Mouse (Mus musculus): ENCODE measurements around the gene Hoxb8.

The Hoxb8 gene

DNA sequence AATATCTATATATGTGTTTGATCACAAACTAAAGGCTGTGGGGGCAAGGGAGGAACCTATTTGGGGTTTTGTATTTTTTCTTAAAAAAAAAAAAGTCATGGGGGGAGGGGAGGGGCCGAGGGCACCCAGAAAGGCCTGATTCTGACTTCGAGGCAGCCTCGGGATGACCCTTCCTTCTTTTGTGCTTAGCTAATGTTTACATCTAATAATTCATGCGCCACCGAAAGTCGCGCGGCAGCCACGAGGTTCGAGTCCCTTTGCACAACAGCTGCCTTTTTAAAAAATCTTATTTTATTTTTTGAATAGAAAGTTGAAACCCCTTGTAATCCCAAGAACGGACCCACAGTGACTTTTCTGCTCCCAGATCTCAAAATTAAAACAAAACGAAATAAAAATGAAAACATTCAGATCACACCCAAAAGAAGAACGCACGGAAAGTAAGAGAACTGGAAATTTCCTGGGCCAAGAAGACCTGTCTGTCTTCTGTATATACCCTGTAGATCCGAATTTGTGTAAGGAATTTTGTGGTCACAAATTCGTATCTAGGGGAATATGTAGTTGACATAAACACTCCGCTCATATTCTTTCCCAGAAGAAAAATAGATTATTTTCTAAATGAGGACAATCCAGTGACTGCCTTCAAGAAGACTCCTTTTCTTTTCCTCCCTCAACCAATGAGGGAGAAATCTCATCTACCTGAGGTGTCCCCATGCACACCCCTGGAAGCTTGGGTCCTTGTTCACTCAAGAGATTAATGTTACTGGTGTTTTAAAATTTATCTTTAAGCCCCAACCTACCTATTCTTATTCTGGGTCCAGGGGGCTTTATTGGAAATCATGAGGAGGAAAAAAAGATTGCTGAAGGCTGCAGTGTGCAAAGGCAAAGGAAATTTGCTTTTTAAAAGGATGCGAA, 35.2 kb downstream of the Hoxb8 start:
- no peak for DNase-seq

DNA sequence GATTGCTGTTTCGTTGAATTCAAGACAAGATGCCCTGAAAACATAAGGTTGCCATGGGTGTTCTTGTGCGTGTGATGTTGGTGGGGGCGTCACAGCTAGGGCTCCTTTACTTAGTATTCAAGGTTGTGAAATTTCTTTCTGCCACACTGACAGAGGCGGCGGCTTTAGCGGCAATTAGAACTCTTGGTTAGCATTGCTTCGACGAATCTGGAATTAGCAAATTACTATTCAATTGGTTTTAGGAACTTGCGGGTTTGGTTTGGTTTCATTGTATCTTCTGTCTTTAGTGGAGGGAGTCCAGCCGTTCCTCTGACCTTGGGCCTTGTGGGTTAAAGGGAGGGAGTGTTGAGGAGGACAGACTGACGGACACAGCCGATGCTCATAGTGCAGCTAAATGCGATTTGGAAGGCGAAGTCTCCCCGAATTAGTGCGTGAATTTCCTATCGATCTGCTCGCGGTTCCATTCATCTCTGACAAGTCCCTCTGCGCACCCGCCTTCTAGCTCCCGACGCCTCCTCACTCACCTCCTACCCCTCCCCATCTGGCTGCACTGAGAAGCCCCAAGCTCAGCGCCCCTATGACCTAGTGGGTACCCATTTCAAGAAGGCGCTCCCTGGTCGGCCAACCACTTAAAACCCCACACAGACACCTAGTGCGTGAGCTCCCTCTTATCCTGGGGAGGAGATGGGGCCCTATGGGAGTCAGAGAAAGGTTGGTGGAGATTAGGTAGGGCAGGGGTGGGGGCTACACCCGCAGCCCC, 36.1 kb downstream of the Hoxb8 start, which contains the start of gene Hoxb4:
Gene Hoxb4, plus strand, starts transcription at position 660 of the 760 bp plus-strand sequence.
- peak; percentile 92 for DNase-seq

DNA sequence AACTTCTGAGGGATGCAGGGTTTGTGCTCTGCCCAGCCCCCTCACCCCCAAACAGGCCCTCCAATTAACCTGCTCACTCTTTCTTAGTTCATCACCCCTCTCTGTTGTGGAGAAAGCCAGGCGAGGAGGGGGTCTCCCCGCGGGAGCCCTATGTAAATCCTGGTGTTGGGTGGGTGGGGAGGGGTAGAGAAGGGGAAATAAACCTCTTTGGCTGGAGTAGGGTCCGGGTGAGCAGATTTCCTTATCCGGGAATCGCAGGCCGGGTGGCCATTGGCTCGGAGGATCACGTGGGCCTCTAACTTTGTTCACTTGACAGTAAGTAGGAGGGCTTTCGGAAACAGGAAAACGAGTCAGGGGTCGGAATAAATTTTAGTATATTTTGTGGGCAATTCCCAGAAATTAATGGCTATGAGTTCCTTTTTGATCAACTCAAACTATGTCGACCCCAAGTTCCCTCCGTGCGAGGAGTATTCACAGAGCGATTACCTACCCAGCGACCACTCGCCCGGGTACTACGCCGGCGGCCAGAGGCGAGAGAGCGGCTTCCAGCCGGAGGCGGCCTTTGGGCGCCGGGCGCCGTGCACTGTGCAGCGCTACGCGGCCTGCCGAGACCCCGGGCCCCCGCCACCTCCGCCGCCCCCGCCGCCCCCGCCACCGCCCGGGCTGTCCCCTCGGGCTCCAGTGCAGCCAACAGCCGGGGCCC, 36.8 kb downstream of the Hoxb8 start:
- peak; percentile 98 for DNase-seq

DNA sequence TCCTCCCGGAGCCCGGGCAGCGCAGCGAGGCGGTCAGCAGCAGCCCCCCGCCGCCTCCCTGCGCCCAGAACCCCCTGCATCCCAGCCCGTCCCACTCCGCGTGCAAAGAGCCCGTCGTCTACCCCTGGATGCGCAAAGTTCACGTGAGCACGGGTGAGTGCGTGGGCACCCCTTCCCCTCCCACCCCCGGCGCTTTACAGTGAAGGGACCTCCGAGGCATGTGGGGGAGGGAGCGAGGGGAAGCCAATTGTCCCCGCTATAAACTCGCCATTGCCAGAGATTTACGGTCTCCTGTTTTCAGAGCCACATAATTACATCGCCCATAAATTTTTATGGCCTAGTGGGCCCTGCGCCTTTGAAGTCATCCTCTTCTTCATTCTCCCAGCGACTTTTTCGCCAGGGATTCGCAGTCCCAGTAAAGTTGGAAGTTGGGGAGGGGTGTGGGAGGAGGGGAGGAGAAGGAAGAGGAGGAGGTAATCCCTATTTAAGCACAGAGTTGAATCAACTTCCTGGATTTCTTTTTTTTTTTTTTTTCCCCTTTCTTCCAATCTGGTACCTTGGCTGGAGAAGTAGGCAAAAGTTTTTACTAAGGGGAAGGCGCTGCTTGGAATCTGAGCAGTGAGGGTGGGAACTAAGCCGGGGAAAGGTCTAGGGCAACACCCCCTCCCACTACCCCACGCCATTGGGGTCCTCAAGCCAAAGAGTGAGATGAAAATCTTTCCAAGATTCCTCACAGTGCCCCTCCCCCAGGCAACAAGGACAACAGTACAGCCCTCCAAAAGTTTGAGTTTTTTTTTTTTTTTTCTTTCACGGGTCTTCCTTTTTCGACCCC, 37.6 kb downstream of the Hoxb8 start:
- DNase-seq = peak; percentile 91

DNA sequence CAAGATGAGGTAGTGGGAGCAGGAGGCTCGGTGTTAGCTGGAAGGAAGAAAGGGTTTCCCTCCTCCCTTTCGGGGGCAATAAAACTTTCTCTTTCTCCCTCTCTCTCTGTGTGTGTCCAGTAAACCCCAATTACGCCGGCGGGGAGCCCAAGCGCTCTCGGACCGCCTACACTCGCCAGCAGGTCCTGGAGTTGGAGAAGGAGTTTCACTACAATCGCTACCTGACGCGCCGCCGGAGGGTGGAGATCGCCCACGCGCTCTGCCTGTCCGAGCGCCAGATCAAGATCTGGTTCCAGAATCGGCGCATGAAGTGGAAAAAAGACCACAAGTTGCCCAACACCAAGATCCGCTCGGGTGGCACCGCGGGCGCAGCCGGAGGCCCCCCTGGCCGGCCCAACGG, 38.2 kb downstream of the Hoxb8 start:
- DNase-seq = no peak

DNA sequence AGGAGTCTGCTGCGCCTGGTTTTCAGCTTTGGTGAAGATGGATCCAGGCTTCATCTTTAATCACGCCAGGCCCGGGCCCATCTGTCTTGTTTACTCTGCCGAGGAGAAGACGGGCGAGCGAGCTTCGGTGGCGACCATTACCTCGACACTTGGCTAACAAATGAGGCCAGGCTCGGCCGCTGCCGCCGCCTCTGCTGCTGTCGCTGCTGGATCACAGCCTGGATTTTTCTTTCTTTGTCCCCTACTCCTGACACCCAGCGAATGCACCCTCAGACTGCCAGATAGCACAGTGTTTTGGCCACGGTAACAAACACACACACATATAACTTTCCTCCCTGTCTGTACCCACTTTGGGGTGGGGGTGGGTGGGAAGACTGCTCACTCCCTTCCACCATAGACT, 39.0 kb downstream of the Hoxb8 start:
- no peak for DNase-seq

DNA sequence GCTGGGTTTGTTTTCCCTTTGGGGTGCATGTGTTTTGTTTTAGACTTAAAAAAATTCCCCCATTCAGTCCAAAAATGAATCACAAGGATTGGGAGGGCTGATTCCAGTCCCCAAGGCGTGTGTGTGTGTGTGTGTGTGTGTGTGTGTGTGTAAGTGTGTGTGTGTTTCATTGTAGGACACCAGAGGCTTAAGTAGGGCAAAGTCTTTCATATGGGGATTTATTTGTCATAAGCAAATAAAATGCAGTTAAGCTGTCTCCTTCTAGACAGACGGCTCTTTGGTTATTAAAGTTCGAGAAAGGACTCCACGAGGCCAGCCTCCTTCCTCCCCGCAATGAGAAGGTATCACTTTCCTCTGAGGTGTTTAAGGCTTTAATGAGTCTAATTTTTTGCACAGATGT, 40.1 kb downstream of the Hoxb8 start:
- DNase-seq = no peak

DNA sequence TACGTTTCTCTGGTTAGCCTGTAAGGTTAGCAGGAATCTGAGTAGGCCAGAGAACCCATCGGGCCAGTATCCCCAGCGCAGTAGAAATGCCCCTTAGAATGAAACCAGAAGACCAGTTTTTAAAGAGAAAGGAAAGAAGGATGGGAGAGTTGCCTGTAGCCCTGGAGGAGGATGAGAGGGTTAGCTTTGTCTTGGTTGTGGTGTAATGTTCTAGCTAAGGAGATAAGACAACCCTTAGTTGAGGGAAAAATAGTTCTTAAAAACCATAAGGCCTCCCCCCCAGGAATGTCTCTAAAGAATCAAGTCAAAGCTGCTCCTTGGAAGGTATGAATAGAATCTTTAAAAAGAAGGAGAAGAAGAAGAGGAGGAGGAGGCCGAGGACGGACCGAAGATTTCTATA, 41.0 kb downstream of the Hoxb8 start:
- no peak for DNase-seq

DNA sequence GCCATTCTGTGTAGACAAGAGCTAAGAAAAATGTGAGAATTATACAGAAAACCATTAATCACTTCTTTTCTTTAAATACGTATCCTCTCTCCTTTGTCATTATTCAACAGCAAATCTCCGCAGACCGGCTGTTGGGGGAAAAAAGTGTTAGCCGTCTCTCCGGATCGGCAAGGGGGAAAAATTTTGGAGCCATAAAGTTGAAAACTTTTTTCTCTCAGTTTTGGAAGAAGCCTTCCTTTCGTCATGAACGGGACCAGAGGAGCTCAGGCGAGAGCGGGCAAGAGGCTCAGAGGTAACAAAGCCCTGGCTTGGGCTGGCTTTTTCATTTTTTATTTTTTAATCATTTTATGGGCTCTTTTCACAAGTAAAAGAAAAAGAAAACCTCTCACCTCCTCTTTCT, 41.4 kb downstream of the Hoxb8 start, which contains the start of gene Hoxb3:
Gene Hoxb3, plus strand, starts transcription at position 173 of the 400 bp plus-strand sequence.
- DNase-seq = no peak

DNA sequence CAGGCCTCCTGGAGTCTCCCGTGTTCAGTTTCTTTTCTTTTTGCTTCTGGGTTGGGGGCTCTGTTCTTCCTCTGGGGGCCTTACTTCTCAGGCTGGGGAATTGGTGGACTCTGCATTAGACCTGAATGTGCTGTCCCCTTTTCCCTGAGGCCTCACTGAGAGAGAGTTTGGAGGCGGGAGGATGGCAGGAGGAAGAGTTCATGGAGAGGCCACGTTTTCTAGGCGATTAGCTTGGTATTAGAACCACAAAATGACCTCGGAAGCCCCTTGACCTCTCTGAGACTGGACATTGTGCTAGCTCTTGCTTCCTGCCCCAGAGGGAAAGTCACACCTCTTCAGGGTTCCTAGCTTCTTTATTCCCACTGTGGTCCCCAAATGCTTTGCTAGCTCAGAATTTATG, 42.4 kb downstream of the Hoxb8 start:
- DNase-seq = no peak

DNA sequence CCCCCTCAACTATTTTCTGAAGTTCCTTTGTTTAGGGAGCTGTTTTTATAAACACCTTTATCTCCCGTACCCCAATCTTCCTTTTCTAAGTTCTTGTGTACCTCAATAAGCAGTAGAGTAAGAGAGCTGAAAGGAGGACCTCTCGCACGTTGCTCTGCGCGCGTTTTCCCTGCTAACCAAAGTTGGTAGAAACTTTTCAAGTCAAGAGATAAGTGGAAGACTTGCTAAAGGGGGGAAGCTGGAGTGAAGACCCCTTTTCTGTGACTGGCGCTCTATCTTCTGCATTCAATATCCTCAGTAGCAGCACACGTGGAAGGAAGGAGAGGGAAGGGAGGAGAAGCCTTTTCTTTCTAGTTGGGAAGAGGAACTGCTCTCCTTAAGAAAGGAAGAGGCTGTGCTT, 43.3 kb downstream of the Hoxb8 start:
- no peak for DNase-seq

DNA sequence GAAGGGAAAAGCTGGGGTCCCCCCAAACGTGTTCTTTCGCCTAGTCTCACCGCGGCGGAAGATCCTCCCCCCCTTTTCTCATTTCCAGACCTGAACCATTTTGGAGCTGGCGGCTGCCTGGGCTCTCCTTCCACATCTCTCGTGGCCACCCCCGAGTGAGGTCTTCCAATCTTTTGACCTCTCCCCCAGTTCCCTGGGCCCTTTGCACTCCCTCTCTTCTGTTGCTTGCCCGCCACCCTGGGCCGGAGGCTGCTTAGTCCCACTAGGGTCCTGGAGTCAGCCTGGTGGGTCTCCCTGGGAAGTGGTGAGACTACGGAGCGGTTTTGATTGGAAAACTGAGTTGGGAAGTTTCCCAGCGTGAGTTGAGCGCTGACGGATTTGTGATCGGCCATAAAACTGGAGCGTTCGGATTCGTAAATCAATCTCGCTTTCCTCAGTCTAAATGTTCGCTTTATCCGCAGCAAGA, 44.1 kb downstream of the Hoxb8 start:
- no peak for DNase-seq

DNA sequence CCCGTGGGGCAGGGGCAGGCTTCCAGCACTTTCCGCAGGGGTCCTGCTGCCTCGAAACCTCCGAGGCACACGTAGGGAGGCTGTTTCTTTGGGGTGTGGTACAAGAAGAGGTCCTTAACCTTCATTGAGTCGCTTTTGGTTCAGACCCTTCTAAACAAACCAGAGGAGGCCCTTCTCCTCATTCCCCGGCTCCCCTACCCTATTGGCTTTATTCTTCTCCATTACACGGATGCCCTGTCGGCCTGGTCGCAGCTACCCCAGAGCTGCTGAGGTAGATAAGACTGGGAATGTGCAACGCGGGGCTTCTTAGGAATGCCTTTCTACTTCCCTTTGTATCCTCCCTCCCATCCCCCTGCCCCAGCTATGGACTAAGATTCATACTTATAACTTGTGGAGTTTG, 45.0 kb downstream of the Hoxb8 start:
- DNase-seq = no peak

DNA sequence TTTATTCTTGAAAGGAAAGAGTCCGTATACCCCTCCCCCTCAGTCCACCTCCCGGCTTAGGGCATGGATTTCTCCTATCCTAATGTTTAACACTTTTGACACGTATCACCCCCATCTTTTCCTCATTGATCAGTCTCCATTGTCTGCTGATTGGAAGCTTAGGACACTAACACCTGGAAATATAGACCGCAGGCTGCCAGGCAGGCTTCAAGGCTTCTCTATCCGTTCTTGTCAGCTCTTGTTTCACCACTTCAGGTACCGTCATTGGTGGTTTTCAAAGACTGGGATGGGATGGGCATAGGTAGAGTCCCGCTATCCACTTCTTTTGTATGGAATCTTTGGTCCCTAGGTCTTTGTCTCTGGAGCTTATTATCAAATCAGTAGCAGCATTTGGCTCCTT, 45.4 kb downstream of the Hoxb8 start:
- DNase-seq = no peak

DNA sequence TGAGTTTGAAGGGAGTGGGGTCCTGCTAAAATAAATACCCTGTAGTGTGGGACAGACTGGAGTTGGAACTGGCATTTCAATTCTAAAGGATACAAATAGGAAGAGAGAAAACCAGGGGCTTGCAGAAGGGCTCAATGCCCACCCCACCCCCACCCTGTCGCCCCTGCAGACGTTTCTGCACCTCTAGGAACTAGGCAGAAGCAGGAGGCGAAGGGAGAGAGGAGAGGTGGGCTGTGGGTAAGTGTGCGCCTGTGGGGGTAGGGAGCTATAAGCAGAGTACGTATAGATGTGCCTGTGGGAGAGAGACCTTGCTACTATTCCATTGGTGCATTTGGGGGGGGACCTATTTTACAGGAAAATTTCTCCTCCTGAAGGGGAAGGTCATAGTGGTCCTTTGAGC, 46.0 kb downstream of the Hoxb8 start:
- DNase-seq = no peak

DNA sequence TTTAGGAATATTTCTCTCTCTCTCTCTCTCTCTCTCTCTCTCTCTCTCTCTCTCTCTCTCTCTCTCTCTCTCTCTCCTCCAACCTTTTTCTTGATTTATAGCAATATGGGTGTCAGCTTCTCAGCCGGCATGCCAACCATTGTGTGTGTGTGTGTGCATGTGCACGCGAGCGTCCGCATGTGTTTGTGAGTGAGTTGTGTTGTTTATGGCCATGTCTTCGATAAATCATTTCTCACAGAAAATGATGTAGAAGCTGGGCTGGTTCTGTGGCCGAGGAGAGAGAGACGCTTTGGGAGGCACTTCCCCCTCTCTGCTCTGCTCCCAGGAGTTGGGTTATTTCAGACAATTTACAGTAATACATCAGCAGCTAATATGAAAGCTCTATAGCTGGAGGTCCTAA, 46.9 kb downstream of the Hoxb8 start:
- no peak for DNase-seq

DNA sequence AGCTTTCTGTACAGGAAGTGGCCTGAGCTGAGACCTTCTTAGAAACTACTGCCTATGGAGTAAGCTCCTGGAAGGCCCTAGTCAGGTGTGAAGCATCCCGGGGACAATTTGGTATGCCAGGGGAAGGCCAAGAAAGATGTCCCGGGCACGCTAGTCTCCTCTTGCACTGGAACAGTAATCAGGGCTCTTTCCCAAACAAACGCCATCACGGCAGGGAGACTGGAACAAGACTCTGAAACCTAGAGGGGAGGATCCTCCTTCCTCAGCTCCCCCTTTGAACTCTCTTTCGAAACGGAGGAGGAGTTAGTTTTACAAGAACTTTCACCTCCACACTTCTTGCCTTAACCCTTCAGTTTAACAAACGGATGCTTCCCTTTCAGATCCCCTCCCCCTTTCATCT, 50.4 kb downstream of the Hoxb8 start:
- DNase-seq = no peak

DNA sequence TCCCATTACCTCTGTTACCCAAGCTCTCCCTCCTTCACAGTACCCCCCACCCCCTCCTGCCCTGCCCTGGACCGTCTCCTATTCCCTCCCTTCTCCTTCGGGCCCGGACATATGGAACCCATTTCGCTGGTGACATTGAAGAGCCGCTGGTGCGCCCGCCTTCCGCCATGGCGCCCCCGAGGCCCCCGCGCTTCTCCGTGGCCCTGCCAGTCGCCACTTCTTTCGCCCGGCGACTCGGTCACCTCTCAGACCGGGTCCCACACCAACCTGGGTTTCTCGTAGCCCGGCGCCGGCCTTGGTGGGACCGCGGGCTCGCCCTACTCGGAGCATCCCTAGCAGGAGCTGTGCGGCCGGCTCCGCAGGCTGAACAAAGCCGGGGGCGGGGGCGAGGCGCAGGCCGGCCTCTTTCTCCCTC, 50.9 kb downstream of the Hoxb8 start:
- DNase-seq = peak; percentile 89

DNA sequence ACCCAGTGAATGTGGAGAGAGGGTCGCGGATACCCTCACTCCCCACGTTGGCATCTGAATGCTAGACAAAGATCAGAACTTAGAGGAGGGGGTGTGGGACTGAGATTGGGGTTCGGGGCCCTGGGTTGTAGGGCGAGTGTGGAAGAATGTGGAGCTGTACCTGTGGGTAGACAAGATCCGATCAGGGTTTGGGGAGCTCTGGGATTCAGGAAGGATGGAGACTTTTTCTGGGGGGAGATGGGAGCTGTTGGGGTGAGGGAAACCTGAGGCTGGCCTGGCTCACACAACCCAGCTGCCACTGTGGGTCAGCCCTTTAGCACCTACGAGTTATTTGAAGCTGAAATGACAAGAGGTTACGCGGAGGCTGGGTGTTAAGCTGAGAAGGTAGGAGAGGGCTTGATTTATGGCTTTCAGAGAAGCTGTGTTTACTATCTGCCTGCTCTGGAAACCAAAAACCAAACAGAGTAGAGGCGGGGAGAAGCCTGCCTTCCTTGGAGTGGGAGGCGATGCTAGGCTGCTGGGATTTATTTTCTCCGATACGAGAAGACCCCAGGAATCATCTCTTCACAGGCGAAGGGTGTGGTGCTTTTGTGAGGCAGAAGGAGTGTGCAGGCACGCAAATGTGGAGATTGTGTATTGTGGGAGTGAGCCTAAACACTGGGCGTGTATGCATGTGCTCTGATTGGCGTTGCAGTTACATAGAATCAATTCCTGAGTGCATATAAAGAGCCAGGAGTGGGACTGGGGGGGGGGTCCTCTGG, 51.7 kb downstream of the Hoxb8 start:
- DNase-seq = no peak

DNA sequence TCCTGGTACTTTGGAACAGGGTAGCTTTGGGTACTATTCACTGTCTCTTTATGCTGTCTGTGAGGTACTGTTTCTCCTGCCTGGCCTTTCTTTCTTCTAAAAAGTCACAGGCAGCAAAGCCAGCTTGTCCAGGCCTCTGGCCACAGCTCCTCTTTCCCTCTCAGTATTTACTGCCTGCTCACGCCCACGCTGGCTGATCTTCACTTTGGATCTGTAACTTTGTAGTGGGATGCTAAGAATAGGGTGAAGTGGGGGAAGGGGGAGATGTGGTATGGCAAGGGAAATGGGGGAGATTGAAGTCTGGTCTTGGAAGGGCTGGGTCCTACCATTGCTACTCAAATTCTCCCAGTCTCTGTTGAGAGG, 52.3 kb downstream of the Hoxb8 start:
- DNase-seq = no peak

Data from heart, adult 11 months (tissue).